Mouse (Mus musculus) midbrain, embryonic 12.5 days (tissue): ENCODE data around the gene Apbb1. TPM values are rescaled to one million over a fixed set of nuclear protein-coding genes. Genes with fewer than 3 reads are reported as not detected.

Source experiments
- ATAC-seq: fragments of 200-750 bp; cut with Nextera tagmentation; 2 replicates; pipeline ENCODE4 v1.8.0; 2017; ENCODE audit warnings: low read depth, moderate TSS enrichment, moderate library complexity; ENCODE audit not compliant: low FRiP score
- H3K27ac ChIP-seq: fragments of 300-500 bp; sonication (generic); replicated peaks from 2 replicates; pipeline ENCODE4 v1.5.1; 2016; ENCODE audit warnings: mild to moderate bottlenecking
- H3K27me3 ChIP-seq: fragments of 300-500 bp; sonication (generic); 2 replicates; pipeline ENCODE4 v1.6.1; 2016; ENCODE audit warnings: mild to moderate bottlenecking
- H3K36me3 ChIP-seq: fragments of 300-500 bp; sonication (generic); 2 replicates; pipeline ENCODE4 v1.6.1; 2016
- H3K4me1 ChIP-seq: fragments of 300-500 bp; sonication (generic); 2 replicates; pipeline ENCODE4 v1.6.1; 2016
- H3K4me2 ChIP-seq: fragments of 300-500 bp; sonication (generic); replicated peaks from 2 replicates; pipeline ENCODE4 v1.6.1; 2016; ENCODE audit warnings: mild to moderate bottlenecking, moderate library complexity
- H3K4me3 ChIP-seq: fragments of 300-500 bp; sonication (generic); 2 replicates; pipeline ENCODE4 v1.5.1; 2016; ENCODE audit warnings: mild to moderate bottlenecking
- H3K9ac ChIP-seq: fragments of 300-500 bp; sonication (generic); replicated peaks from 2 replicates; pipeline ENCODE4 v1.6.1; 2016; ENCODE audit warnings: mild to moderate bottlenecking, moderate library complexity
- H3K9me3 ChIP-seq: fragments of 300-500 bp; sonication (generic); 2 replicates; pipeline ENCODE4 v1.6.1; 2016; ENCODE audit warnings: mild to moderate bottlenecking
- WGBS: fragments of 180-500 bp; shearing (Covaris S2); methylation state at CpG from one replicate; pipeline ENCODE4 v1.1.7; 2016; 5-methylcytosine and 5-hydroxymethylcytosine counted together
- polyA plus RNA-seq: library from polyadenylated mRNA; unstranded; fragments of >200 nt; fragmentation: Nextera tagmentation; extraction: Ambion mirVana; gene quantifications from 2 replicates; pipeline ENCODE4 v1.2.1, GENCODE M21; 2016

Gene Apbb1
- polyA plus RNA-seq, 1 experiment from 2014 or later = 166 TPM

DNA sequence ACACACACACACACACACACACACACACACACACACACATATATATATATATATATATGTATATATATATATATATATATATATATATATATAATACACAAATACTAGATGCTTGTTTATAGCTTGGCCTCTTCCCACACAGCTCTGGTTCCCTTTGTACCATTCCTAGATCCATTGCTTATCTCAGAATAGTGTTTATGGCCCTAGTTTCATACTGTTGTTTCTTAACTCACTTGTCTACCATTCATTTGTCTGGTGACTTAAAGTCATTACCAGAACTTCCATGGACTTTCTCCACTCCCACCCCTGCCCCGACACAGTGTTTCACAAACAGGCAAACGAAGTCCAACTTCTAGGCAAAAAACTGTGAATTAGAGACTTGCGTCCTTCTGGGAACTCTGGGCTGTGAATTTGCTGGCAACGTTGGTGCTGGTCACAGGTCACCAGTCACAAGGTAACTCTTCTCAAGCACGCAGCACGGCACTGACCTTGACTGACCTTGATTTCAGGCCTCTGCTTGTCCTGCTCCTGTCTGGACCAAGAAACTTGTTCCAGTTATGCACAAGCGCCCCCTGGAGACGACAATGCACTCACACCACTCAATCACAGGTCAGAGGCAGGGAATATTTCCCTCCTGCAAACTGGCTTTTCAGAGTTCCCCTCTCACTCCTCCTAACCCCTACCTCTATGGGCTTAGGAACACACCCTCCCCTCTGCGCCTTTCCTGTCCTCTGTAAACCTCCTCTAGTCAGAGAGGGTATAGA is 21.6 kb upstream of the Apbb1 start:
- Histone ChIP-seq H3K4me3 (no peak overlapping the region), H3K4me2 (no peak overlapping the region), H3K27ac (no peak overlapping the region), H3K9me3 (0 out of 2 replicates have a peak, but pooled peaks cover 4% of the 10 kb centered on the region), H3K9ac (no peak overlapping the region), H3K4me1 (no peaks in the 10 kb centered on the region), H3K36me3 (no peaks in the 10 kb centered on the region), H3K27me3 (no peaks in the 10 kb centered on the region)
- peak; percentile 66; the same call in 1 of the 2 replicates for ATAC-seq
- WGBS = 35% methylated on average over 9 of the region's 9 CpGs

DNA sequence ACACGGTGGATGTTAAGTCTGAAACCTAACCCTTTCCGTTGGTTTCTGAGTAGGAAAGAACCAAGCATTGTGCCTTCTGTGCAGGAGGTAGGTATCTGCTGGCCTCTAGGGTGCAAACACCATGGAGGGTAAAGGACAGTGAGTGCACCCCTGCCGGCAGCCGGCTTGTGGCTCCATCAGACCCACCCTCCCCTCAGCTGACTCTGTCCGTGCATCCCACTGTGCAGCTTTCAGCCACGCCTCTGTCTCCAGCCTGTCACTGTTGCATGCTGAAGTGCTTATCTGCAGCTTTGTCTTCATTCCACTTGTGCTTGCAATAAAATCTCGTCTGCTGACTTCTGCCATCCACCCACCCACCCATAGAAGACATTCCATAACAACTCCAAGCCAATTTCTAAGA is 8.6 kb upstream of the Apbb1 start:
- Histone ChIP-seq H3K36me3 (no peaks in the 10 kb centered on the region), H3K4me2 (no peak overlapping the region), H3K4me3 (no peak overlapping the region), H3K27me3 (no peaks in the 10 kb centered on the region), H3K9ac (no peak overlapping the region), H3K9me3 (no peaks in the 10 kb centered on the region), H3K27ac (no peak overlapping the region), H3K4me1 (no peaks in the 10 kb centered on the region)
- 24% methylated on average over 7 of the region's 7 CpGs for WGBS
- no peak for ATAC-seq

DNA sequence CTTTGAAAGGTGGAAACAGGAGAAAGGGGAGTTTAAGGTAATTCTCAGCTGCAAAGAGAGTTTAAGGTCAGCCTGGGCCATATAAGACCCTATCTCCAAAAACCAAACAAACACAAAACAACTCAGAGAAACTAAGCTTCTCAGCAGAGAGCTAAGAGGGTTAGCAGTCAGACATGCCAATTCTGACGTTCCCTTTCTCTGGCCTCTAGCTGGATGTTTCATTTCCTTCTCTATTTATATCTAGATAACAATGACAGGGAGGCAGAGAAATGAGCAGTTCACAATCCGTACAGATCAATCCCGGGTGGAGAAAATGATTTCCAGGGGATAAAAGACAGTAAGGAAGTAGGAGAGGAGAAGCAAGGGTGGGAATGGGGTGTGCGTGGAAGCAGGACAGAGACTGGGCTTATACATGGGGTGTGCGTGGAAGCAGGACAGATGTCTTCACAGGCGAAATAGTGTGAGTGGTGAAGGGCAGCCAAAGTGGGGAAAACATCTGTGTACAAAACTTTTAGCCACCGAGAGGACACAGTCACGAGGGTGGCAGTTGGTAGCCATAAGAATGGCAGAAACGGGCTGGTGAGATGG is 7.0 kb upstream of the Apbb1 start:
- WGBS = 75% methylated on average over 9 of the region's 9 CpGs

DNA sequence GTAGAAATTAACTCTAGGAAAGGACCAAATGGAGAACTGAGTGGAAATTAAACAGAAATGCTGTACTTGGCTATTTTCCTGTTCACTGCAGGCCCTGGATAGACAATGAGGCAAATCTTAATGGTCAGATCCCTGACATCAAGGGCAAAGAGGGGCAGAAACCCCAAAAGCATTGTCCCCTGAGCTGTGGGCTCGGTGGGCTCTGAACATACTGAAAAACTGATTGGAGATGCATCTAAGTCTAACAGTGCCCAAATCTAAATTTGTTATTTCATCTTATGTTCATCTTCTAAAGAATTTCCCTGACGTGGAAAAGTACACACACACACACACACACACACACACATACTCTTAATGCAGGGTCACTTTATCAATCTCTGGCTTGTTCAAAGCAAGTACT is 506 bp upstream of the Apbb1 start:
- Histone ChIP-seq H3K9ac (peak overlapping the region; percentile 85; the same call in 1 of the 2 replicates), H3K9me3 (no peaks in the 10 kb centered on the region), H3K4me3 (peak overlapping the region; percentile 78), H3K36me3 (no peaks in the 10 kb centered on the region), H3K4me2 (peak overlapping the region; percentile 61), H3K27me3 (no peaks in the 10 kb centered on the region; the same call in 1 of the 2 replicates), H3K27ac (peak overlapping the region; percentile 96), H3K4me1 (peaks cover 20% of the 10 kb centered on the region)
- no peak for ATAC-seq
- 74% methylated on average over 2 of the region's 2 CpGs for WGBS

More for the DNA sequence above, 7.0 kb upstream of the Apbb1 start:
- H3K27ac ChIP-seq = no peak overlapping the region
- H3K4me1 ChIP-seq = no peaks in the 10 kb centered on the region
- H3K9ac ChIP-seq = no peak overlapping the region
- ATAC-seq = no peak
- H3K36me3 ChIP-seq = no peaks in the 10 kb centered on the region
- H3K9me3 ChIP-seq = no peaks in the 10 kb centered on the region
- H3K4me3 ChIP-seq = no peak overlapping the region
- no peaks in the 10 kb centered on the region for H3K27me3 ChIP-seq
- H3K4me2 ChIP-seq = no peak overlapping the region

- peak overlapping the region; percentile 61 for H3K4me2 ChIP-seq
- ATAC-seq = peak; percentile 69
- H3K36me3 ChIP-seq = no peaks in the 10 kb centered on the region
- H3K27me3 ChIP-seq = no peaks in the 10 kb centered on the region; the same call in 1 of the 2 replicates
- peak overlapping the region; percentile 85 for H3K9ac ChIP-seq
- peak overlapping the region; percentile 78 for H3K4me3 ChIP-seq
- H3K27ac ChIP-seq = peak overlapping the region; percentile 96
- no peaks in the 10 kb centered on the region for H3K9me3 ChIP-seq
- WGBS = 0% methylated on average over 15 of the region's 22 CpGs
- H3K4me1 ChIP-seq = peaks cover 20% of the 10 kb centered on the region
These were observed 795 bp downstream of the Apbb1 start for GRCm38 (mm10) chr7:105580627-105581089.

- H3K27me3 ChIP-seq = no peaks in the 10 kb centered on the region; the same call in 1 of the 2 replicates
- peaks cover 12% of the 10 kb centered on the region for H3K36me3 ChIP-seq
- no peak overlapping the region for H3K4me3 ChIP-seq
- H3K4me1 ChIP-seq = peaks cover 20% of the 10 kb centered on the region
- WGBS = 80% methylated on average over 2 of the region's 2 CpGs
- H3K4me2 ChIP-seq = no peak overlapping the region; the same call in 1 of the 2 replicates
- no peaks in the 10 kb centered on the region for H3K9me3 ChIP-seq
- H3K9ac ChIP-seq = no peak overlapping the region
- H3K27ac ChIP-seq = no peak overlapping the region
- ATAC-seq = no peak
These were observed 3.0 kb downstream of the Apbb1 start for GRCm38 (mm10) chr7:105578481-105578880.

DNA sequence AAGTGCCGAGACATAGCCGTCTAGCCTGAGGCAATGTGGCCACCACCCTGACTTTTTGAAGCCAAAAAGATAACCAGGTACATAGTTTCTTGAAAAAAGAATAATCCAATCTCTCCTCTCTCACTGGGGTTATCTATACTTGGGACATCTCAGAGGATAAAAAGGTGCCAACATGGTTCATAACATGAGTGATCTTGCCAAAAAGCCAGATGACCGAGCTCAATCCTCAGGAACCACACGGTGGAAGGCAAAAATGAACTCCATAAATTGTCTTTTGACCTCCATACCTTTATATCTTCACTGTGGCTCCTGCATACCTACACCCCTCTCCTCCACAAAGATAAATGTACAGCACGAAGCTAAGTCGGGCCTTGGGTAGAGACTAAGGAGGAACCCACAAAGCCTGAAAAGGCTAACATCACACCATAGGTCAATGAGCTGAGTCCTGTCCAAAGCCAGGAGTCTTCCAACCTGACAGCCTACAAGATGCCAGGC is 4.0 kb downstream of the Apbb1 start:
- Histone ChIP-seq H3K27me3 (no peaks in the 10 kb centered on the region), H3K36me3 (peaks cover 22% of the 10 kb centered on the region), H3K4me1 (peaks cover 20% of the 10 kb centered on the region), H3K9ac (no peak overlapping the region), H3K9me3 (no peaks in the 10 kb centered on the region), H3K27ac (no peak overlapping the region), H3K4me2 (no peak overlapping the region), H3K4me3 (no peak overlapping the region)
- ATAC-seq = no peak
- WGBS = 93% methylated on average over 6 of the region's 6 CpGs

- Histone ChIP-seq H3K9me3 (no peaks in the 10 kb centered on the region), H3K4me3 (no peak overlapping the region), H3K36me3 (peaks cover 26% of the 10 kb centered on the region), H3K4me2 (no peak overlapping the region), H3K9ac (no peak overlapping the region), H3K27ac (no peak overlapping the region), H3K4me1 (peaks cover 13% of the 10 kb centered on the region), H3K27me3 (no peaks in the 10 kb centered on the region)
- WGBS = 87% methylated on average over 3 of the region's 3 CpGs
- no peak for ATAC-seq
These were observed 5.2 kb downstream of the Apbb1 start for GRCm38 (mm10) chr7:105576166-105576748.

GRCm38 (mm10) chr7:105574537-105574936 is 6.9 kb downstream of the Apbb1 start:
- Histone ChIP-seq H3K27me3 (no peaks in the 10 kb centered on the region), H3K4me1 (peaks cover 20% of the 10 kb centered on the region), H3K36me3 (peaks cover 26% of the 10 kb centered on the region), H3K9me3 (no peaks in the 10 kb centered on the region), H3K4me3 (no peak overlapping the region), H3K9ac (no peak overlapping the region), H3K4me2 (no peak overlapping the region), H3K27ac (no peak overlapping the region)
- 88% methylated on average over 4 of the region's 4 CpGs for WGBS
- ATAC-seq = no peak

DNA sequence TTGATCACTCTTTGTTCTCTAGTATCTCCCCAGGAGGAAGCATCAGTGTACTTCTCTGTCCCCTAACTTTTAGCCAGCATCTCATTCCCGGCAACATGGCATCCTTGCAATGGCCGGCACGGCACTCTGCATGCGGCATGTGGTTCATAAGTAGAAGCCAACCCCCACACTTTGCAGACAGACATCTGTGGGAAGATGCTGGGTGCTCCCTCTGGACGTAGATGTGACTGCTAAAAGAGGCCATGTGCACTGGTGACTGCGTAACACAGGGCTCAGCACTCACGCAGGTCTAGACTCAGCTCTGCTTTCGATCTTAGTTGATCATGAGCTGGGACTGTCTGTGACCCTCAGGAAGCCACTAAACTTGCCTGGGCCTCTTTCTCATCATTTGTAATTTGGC is 8.5 kb downstream of the Apbb1 start:
- 94% methylated on average over 8 of the region's 8 CpGs for WGBS
- peaks cover 27% of the 10 kb centered on the region for H3K36me3 ChIP-seq
- no peak overlapping the region for H3K4me2 ChIP-seq
- no peak overlapping the region for H3K4me3 ChIP-seq
- no peaks in the 10 kb centered on the region for H3K27me3 ChIP-seq
- H3K9me3 ChIP-seq = no peaks in the 10 kb centered on the region
- no peak overlapping the region for H3K9ac ChIP-seq
- no peak for ATAC-seq
- peaks cover 30% of the 10 kb centered on the region for H3K4me1 ChIP-seq
- H3K27ac ChIP-seq = no peak overlapping the region

DNA sequence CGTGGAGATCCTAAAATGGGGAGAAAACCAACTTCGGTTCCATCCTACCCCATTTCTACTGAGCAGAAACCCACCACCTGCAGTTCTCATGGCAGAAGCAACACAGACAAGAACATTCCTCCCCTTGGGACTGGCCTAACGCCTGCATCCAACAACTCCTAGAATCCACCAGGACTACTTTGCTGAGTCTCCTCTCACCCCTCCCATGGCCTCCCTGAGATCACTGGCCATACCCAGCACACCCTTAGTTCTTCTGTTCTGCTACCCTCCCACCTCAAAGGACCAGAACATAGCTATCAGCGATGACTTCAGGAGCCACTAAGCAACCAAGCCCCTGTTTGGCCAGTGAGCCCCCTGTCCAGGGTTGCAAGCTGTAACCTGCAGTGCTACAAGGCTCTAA is 10.7 kb downstream of the Apbb1 start:
- no peak overlapping the region for H3K9ac ChIP-seq
- peaks cover 49% of the 10 kb centered on the region for H3K36me3 ChIP-seq
- peaks cover 30% of the 10 kb centered on the region for H3K4me1 ChIP-seq
- ATAC-seq = no peak
- peak overlapping the region; percentile 88 for H3K27ac ChIP-seq
- H3K9me3 ChIP-seq = no peaks in the 10 kb centered on the region
- H3K4me2 ChIP-seq = peak overlapping the region; percentile 48; the same call in 1 of the 2 replicates
- WGBS = 82% methylated on average over 4 of the region's 4 CpGs
- no peak overlapping the region for H3K4me3 ChIP-seq
- H3K27me3 ChIP-seq = no peaks in the 10 kb centered on the region
